Mouse (Mus musculus) hindbrain, embryonic 15.5 days (tissue): ENCODE results near the gene Tmem125. TPM values are rescaled to one million over a fixed set of nuclear protein-coding genes. Genes with fewer than 3 reads are reported as not detected.

Experiments used
- ATAC-seq: fragments of 200-750 bp; cut with Nextera tagmentation; 2 replicates; pipeline ENCODE4 v1.8.0; 2017; ENCODE audit warnings: low read depth, moderate number of reproducible peaks, moderate TSS enrichment; ENCODE audit not compliant: low FRiP score
- H3K27ac ChIP-seq: fragments of 300-500 bp; sonication (generic); replicated peaks from 2 replicates; pipeline ENCODE4 v1.5.1; 2015; ENCODE audit warnings: mild to moderate bottlenecking, inconsistent platforms
- H3K27me3 ChIP-seq: fragments of 300-500 bp; sonication (generic); 2 replicates; pipeline ENCODE4 v1.6.1; 2015; ENCODE audit warnings: control low read depth, inconsistent platforms
- H3K36me3 ChIP-seq: fragments of 300-500 bp; sonication (generic); 2 replicates; pipeline ENCODE4 v1.6.1; 2015; ENCODE audit warnings: control low read depth, inconsistent platforms
- H3K4me1 ChIP-seq: fragments of 300-500 bp; sonication (generic); replicated peaks from 2 replicates; pipeline ENCODE4 v1.6.1; 2015; ENCODE audit warnings: control low read depth, inconsistent platforms
- H3K4me2 ChIP-seq: fragments of 300-500 bp; sonication (generic); 2 replicates; pipeline ENCODE4 v1.6.1; 2015; ENCODE audit warnings: moderate library complexity, mild to moderate bottlenecking, inconsistent platforms
- H3K4me3 ChIP-seq: fragments of 300-500 bp; sonication (generic); 2 replicates; pipeline ENCODE4 v1.5.1; 2015; ENCODE audit warnings: mild to moderate bottlenecking, inconsistent platforms
- H3K9ac ChIP-seq: fragments of 300-500 bp; sonication (generic); 2 replicates; pipeline ENCODE4 v1.6.1; 2015; ENCODE audit warnings: inconsistent platforms
- H3K9me3 ChIP-seq: fragments of 300-500 bp; sonication (generic); 2 replicates; pipeline ENCODE4 v1.6.1; 2016; ENCODE audit warnings: control low read depth, inconsistent platforms
- WGBS: fragments of 180-500 bp; shearing (Covaris S2); methylation state at CpG from one replicate; pipeline ENCODE4 v1.1.7; 2015; 5-methylcytosine and 5-hydroxymethylcytosine counted together
- polyA plus RNA-seq: library from polyadenylated mRNA; unstranded; fragments of >200 nt; fragmentation: Nextera tagmentation; extraction: Ambion mirVana; gene quantifications from 2 replicates; pipeline ENCODE4 v1.2.1, GENCODE M21; 2015

The Tmem125 gene
- 0.18 and 0.22 TPM in 2 replicates for polyA plus RNA-seq

- no peaks in the 10 kb centered on the region for H3K36me3 ChIP-seq
- H3K9ac ChIP-seq = peak within 1 kb of the TSS; percentile 10; the same call in 1 of the 2 replicates
- no peak within 1 kb of the TSS for H3K27ac ChIP-seq
- peak; percentile 42; the same call in 1 of the 2 replicates for ATAC-seq
- H3K4me1 ChIP-seq = peaks cover 7% of the 10 kb centered on the region; the same call in 1 of the 2 replicates
- H3K27me3 ChIP-seq = no peaks in the 10 kb centered on the region
- 0 out of 2 replicates have a peak, but pooled peaks cover 4% of the 10 kb centered on the region for H3K9me3 ChIP-seq
- peak within 1 kb of the TSS; percentile 63 for H3K4me2 ChIP-seq
- 2% methylated on average over 24 of the region's 24 CpGs for WGBS
- H3K4me3 ChIP-seq = peak within 1 kb of the TSS; percentile 35
Measured at GRCm38 (mm10) chr4:118543592-118544260, at the start of gene Tmem125. Gene Tmem125, minus strand, starts transcription at chr4:118544044.

- Histone ChIP-seq H3K4me2 (peak overlapping the region; percentile 29), H3K27ac (peak overlapping the region; percentile 50), H3K9me3 (no peaks in the 10 kb centered on the region), H3K4me1 (peaks cover 20% of the 10 kb centered on the region), H3K36me3 (no peaks in the 10 kb centered on the region), H3K27me3 (no peaks in the 10 kb centered on the region), H3K4me3 (no peak overlapping the region), H3K9ac (no peak overlapping the region)
- peak; percentile 37; the same call in 1 of the 2 replicates for ATAC-seq
- 5% methylated on average over 7 of the region's 7 CpGs for WGBS
Measured at GRCm38 (mm10) chr4:118589733-118590130, 45.9 kb upstream of the Tmem125 start.

- Histone ChIP-seq H3K36me3 (no peaks in the 10 kb centered on the region), H3K9ac (no peak overlapping the region), H3K27me3 (no peaks in the 10 kb centered on the region), H3K9me3 (no peaks in the 10 kb centered on the region), H3K4me3 (no peak overlapping the region), H3K4me1 (peaks cover 20% of the 10 kb centered on the region), H3K27ac (peak overlapping the region; percentile 23; the same call in 1 of the 2 replicates), H3K4me2 (peak overlapping the region; percentile 29)
- ATAC-seq = 0 out of 2 replicates have a peak, but pooled peaks have one; percentile 55
- WGBS = 59% methylated on average over 12 of the region's 12 CpGs
Measured at GRCm38 (mm10) chr4:118589053-118589732, 45.3 kb upstream of the Tmem125 start.

- Histone ChIP-seq H3K9me3 (no peaks in the 10 kb centered on the region), H3K4me2 (no peak overlapping the region), H3K27ac (no peak overlapping the region), H3K4me1 (0 out of 2 replicates have a peak, but pooled peaks cover 7% of the 10 kb centered on the region), H3K4me3 (no peak overlapping the region), H3K27me3 (no peaks in the 10 kb centered on the region), H3K9ac (no peak overlapping the region), H3K36me3 (no peaks in the 10 kb centered on the region)
- WGBS = 98% methylated on average over 8 of the region's 8 CpGs
- ATAC-seq = no peak
Measured at GRCm38 (mm10) chr4:118582629-118583028, 38.8 kb upstream of the Tmem125 start.

GRCm38 (mm10) chr4:118581508-118581907 is 37.7 kb upstream of the Tmem125 start:
- 42% methylated on average over 11 of the region's 11 CpGs for WGBS
- no peak for ATAC-seq
- Histone ChIP-seq H3K4me1 (no peaks in the 10 kb centered on the region), H3K36me3 (no peaks in the 10 kb centered on the region), H3K4me3 (no peak overlapping the region), H3K27ac (no peak overlapping the region), H3K9ac (no peak overlapping the region), H3K4me2 (no peak overlapping the region), H3K27me3 (0 out of 2 replicates have a peak, but pooled peaks cover 4% of the 10 kb centered on the region), H3K9me3 (no peaks in the 10 kb centered on the region)

- 0 out of 2 replicates have a peak, but pooled peaks cover 4% of the 10 kb centered on the region for H3K27me3 ChIP-seq
- ATAC-seq = no peak
- no peaks in the 10 kb centered on the region for H3K36me3 ChIP-seq
- no peak overlapping the region for H3K4me3 ChIP-seq
- H3K9ac ChIP-seq = no peak overlapping the region
- H3K4me2 ChIP-seq = no peak overlapping the region
- 50% methylated on average over 13 of the region's 13 CpGs for WGBS
- H3K4me1 ChIP-seq = no peaks in the 10 kb centered on the region
- no peak overlapping the region for H3K27ac ChIP-seq
- no peaks in the 10 kb centered on the region for H3K9me3 ChIP-seq
Measured at GRCm38 (mm10) chr4:118579313-118579712, 35.5 kb upstream of the Tmem125 start.

- 0 out of 2 replicates have a peak, but pooled peaks cover 8% of the 10 kb centered on the region for H3K27me3 ChIP-seq
- peak; percentile 61; the same call in 1 of the 2 replicates for ATAC-seq
- 7% methylated on average over 6 of the region's 6 CpGs for WGBS
- H3K4me2 ChIP-seq = no peak overlapping the region
- H3K27ac ChIP-seq = no peak overlapping the region
- no peaks in the 10 kb centered on the region for H3K9me3 ChIP-seq
- H3K9ac ChIP-seq = no peak overlapping the region
- H3K36me3 ChIP-seq = no peaks in the 10 kb centered on the region
- no peak overlapping the region for H3K4me3 ChIP-seq
- H3K4me1 ChIP-seq = no peaks in the 10 kb centered on the region
Measured at GRCm38 (mm10) chr4:118576097-118576496, 32.3 kb upstream of the Tmem125 start.

GRCm38 (mm10) chr4:118571441-118571840 is 27.6 kb upstream of the Tmem125 start:
- Histone ChIP-seq H3K9ac (no peak overlapping the region), H3K36me3 (no peaks in the 10 kb centered on the region), H3K4me1 (no peaks in the 10 kb centered on the region), H3K4me3 (no peak overlapping the region), H3K4me2 (no peak overlapping the region), H3K27ac (no peak overlapping the region), H3K9me3 (no peaks in the 10 kb centered on the region), H3K27me3 (0 out of 2 replicates have a peak, but pooled peaks cover 3% of the 10 kb centered on the region)
- ATAC-seq = no peak
- WGBS = 91% methylated on average over 14 of the region's 15 CpGs

GRCm38 (mm10) chr4:118569320-118569719 is 25.5 kb upstream of the Tmem125 start:
- Histone ChIP-seq H3K27me3 (0 out of 2 replicates have a peak, but pooled peaks cover 3% of the 10 kb centered on the region), H3K36me3 (no peaks in the 10 kb centered on the region), H3K9me3 (no peaks in the 10 kb centered on the region), H3K9ac (no peak overlapping the region), H3K4me1 (no peaks in the 10 kb centered on the region), H3K4me3 (no peak overlapping the region), H3K27ac (no peak overlapping the region), H3K4me2 (no peak overlapping the region)
- 77% methylated on average over 23 of the region's 23 CpGs for WGBS
- ATAC-seq = no peak

- no peaks in the 10 kb centered on the region for H3K36me3 ChIP-seq
- no peak overlapping the region for H3K4me3 ChIP-seq
- H3K27ac ChIP-seq = no peak overlapping the region
- 76% methylated on average over 10 of the region's 10 CpGs for WGBS
- H3K9ac ChIP-seq = no peak overlapping the region
- no peaks in the 10 kb centered on the region for H3K4me1 ChIP-seq
- ATAC-seq = no peak
- no peak overlapping the region for H3K4me2 ChIP-seq
- 0 out of 2 replicates have a peak, but pooled peaks cover 3% of the 10 kb centered on the region for H3K27me3 ChIP-seq
- no peaks in the 10 kb centered on the region for H3K9me3 ChIP-seq
Measured at GRCm38 (mm10) chr4:118568709-118569108, 24.9 kb upstream of the Tmem125 start.

GRCm38 (mm10) chr4:118566161-118566676 is 22.4 kb upstream of the Tmem125 start:
- no peak overlapping the region for H3K27ac ChIP-seq
- H3K36me3 ChIP-seq = no peaks in the 10 kb centered on the region
- H3K4me3 ChIP-seq = no peak overlapping the region
- WGBS = 35% methylated on average over 7 of the region's 7 CpGs
- no peak for ATAC-seq
- no peaks in the 10 kb centered on the region for H3K9me3 ChIP-seq
- H3K4me2 ChIP-seq = no peak overlapping the region
- H3K27me3 ChIP-seq = no peaks in the 10 kb centered on the region
- H3K9ac ChIP-seq = no peak overlapping the region
- no peaks in the 10 kb centered on the region for H3K4me1 ChIP-seq

GRCm38 (mm10) chr4:118564926-118565279 is 21.1 kb upstream of the Tmem125 start:
- no peak; the same call in 1 of the 2 replicates for ATAC-seq
- H3K9me3 ChIP-seq = no peaks in the 10 kb centered on the region
- 42% methylated on average over 3 of the region's 3 CpGs for WGBS
- no peak overlapping the region for H3K9ac ChIP-seq
- no peak overlapping the region for H3K4me3 ChIP-seq
- H3K36me3 ChIP-seq = no peaks in the 10 kb centered on the region
- H3K4me1 ChIP-seq = no peaks in the 10 kb centered on the region
- no peaks in the 10 kb centered on the region for H3K27me3 ChIP-seq
- H3K4me2 ChIP-seq = no peak overlapping the region
- no peak overlapping the region for H3K27ac ChIP-seq
